Mouse (Mus musculus) spleen, postnatal 14 days (tissue): ENCODE results near the gene Gins2.

Source experiments
- DNase-seq, 2 experiments: peaks; one replicate each; pipeline ENCODE4 v3.0.0; 2021 to 2022; ENCODE audit warnings: low spot score in 2 of 2

The Gins2 gene

DNA sequence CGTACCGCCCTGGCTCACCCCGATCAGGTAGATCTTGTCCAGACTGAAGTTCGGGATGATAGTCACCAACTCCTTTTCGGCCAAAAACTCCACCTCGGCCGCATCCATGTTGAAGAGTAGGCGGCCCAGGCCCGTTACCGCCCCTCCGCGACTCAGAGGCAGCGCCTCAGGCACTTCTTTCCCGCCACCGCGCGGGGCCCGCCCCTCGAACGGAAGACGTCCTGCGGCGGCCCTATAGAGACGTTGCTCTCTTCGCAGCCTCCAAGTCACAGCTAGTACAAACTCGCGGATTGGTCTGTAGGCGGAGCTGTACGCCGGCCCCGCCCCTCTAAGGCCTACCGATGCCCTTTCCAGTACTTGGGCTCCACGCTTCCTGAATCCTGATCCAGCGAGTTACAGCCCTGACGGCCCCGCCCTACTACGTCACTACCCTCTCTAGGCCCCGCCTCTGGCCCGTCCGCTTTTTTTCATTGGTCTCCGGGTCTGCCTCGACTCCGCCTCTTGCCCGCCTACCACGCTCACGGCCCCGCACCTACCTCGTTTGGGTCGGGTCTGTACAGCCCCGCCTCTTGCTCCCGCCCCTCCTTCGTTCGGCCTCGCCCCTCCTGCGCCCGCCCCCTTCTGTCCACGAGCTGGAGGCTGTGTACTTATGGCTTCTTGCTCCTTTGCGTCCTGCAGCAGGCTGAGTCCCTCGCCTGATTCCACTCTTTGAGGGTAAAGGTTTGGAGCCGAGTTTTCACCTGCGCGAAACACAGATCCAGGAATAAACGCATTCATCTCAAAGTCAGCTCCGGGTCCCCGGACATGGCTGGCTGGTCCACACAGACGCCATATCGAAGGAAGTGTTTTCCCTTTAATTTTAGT lies at the start of gene Gins2:
Gene Gins2, minus strand, starts transcription at position 397 of the 864 bp plus-strand sequence.
- DNase-seq, result peak; percentile 96 to 97

GRCm38 (mm10) chr8:120634329-120634839 lies 45.3 kb upstream of the Gins2 start:
- peak in 1 of 2 experiments; percentile 5 for DNase-seq

GRCm38 (mm10) chr8:120633665-120634271 lies 44.7 kb upstream of the Gins2 start:
- DNase-seq, result no peak

DNA sequence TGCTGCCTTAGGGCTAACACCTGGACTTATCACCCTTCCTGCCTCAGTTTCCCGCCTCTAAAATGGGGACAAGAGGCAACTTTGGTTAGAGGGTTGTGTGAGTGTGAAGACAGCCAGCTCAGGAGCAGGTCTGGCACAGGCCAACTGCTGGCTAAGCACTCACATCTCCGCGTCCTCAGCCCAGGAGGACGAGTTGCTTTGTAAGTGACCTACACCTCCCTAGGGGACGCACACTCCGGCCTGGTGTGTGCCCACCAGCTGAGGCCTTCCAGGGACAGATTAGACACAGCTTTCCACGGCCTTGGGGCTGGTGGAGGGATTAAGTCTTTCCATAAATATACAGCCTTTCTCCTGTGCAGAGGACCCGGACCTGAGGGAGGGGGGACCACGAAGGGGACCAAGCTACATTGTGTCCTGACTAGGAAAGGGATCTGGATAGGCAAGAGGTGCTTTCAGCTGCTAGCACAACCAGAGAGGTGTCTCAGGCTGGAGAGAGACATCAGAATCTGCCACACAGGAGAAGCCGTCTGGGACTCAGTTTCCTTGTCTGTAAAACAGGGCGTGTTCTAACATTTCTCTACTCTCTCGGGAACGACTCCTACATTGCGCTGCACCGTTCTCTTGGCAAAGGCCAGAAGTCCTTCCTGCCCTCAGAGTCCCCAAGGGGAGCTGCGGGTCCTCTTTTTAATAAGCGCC lies 44.0 kb upstream of the Gins2 start:
- no peak for DNase-seq

DNA sequence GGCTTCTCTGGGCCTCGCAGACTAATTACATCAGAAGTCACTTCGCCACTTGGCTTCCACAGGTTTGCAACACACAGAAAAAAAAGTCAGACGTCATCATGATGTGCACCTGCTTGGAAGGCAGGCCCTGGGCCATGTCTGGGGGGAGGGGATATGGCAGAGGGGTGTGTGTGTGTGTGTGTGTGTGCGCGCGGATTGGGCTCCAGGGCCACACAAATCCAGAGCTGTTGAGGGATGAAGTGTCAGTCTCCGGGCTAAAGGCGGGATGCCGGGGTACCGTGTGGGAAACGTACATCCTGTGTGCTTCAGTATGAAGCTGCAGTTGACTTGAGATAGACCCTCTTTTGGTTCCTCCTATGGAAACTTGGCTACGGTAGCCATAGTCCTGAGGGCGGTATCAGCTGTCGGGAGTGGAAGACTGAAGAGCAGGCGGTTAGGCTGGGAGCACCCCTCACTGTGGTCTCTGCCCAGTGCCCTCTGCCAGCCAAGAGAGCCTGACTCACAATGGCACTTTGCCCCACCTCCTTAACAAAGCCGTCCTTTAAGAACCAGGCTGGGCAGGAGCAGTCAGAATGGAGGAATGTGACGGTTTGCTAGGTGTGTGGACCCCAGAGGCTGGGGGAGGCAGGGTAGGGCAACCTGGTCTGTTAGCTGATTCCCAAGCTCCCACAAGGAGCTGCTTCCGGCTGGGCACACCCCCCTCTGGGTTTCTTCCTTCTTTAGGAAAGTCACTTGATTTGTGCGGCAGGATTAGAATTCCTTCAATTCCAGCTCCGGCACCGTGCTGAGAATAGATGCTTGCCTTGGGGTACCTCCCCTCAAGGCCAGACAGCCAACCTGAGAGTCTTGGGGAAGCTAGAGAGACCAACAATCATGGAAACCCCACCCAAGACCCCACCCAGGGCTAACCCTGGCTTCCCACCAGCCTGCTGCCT lies 42.6 kb upstream of the Gins2 start:
- DNase-seq, result no peak

- DNase-seq, result no peak
These were observed 41.7 kb upstream of the Gins2 start for GRCm38 (mm10) chr8:120630848-120631247.

- DNase-seq, result no peak
These were observed 40.9 kb upstream of the Gins2 start for GRCm38 (mm10) chr8:120630031-120630430.

- no peak for DNase-seq
These were observed 38.2 kb upstream of the Gins2 start for GRCm38 (mm10) chr8:120627298-120627697.

- no peak for DNase-seq
These were observed 37.4 kb upstream of the Gins2 start for GRCm38 (mm10) chr8:120626461-120626860.

DNA sequence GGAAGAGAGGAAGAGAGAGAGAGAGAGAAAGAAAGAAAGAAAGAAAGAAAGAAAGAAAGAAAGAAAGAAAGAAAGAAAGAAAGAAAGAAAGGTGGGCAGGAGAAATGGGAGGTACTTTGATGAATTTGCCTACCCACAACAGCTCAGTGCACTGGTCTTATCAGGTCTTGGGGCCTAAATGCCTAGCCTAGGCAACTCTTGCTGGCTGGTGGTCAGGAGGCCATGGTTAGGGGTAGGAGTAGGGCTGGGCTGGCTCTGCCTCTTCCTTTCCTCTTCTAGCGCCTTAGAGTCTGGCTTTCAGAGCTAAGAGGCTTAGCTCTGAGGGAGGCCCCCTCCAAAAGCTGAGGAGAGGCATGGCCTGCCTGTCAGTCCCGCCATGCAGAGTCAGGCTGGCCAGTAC lies 34.5 kb upstream of the Gins2 start:
- DNase-seq, result no peak

DNA sequence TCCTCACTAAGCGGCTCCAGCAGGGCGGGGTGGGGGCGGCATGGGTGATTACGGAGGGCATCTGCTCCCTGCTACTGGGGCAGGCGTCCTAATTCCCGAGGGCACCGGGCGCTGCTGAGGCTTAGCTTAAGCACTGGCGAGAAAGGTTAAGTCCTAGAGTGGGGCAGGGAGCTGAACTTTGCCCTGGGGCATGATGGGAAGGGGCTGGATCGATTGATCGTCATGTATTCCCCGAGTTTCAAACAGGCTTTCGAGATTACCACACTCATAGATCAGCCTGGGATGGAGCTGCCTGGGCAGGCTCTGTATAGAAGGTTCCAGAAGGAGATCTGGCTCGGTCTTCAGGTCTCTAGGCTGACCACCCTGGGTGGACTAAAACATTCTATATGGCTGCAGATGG lies 33.1 kb upstream of the Gins2 start:
- no peak for DNase-seq

GRCm38 (mm10) chr8:120620441-120620840 lies 31.3 kb upstream of the Gins2 start:
- no peak for DNase-seq

GRCm38 (mm10) chr8:120619235-120620180 lies 30.4 kb upstream of the Gins2 start:
- DNase-seq, result no peak

- DNase-seq, result peak; percentile 27 to 55
These were observed 29.0 kb upstream of the Gins2 start for GRCm38 (mm10) chr8:120618110-120618509.

DNA sequence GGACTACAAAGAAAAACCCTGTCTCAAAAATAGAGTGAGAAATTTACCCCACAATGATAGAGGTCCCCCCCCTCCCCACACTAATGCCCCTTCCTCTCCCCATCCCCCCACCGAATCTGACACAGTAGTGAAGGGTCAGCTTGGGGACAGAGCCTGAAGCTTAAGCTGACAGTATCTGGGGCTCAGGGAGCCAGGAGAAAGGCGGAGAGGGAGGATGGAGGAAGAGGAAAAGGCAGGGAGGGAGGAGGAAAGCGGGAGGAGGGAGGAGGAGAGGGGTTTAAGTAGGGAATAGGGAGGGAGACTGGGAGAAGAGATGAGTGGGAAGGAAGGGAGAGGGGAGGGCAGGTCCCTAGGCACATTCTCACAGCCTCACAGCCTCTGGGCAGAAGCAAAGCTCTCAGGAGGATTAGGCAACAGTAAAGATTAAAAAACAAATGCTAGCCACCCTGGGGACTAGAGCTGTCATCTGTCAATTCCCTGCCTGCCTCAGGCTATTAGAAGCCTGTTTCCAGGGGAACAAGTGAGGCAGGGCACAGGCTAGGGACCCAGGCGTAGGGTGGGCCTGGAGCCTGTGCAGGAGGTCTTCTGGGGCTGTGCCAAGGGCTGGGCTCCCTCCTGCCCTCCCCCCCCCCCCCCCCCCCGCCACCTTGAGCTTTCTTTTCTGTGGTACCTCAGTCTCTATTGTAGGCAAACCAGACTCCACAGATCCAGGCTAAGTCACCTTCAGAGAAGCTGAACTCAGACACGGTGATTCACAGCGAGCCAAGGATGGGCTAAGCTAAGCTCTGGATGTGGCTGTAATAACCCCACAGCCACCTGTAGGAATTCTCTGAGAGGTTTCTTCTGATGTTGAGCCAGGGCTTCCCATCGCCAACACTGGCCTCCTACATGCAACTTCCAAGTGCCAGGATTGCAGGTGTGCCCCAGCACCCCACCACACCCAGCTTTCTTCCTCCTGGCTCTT lies 27.8 kb upstream of the Gins2 start:
- no peak for DNase-seq

DNA sequence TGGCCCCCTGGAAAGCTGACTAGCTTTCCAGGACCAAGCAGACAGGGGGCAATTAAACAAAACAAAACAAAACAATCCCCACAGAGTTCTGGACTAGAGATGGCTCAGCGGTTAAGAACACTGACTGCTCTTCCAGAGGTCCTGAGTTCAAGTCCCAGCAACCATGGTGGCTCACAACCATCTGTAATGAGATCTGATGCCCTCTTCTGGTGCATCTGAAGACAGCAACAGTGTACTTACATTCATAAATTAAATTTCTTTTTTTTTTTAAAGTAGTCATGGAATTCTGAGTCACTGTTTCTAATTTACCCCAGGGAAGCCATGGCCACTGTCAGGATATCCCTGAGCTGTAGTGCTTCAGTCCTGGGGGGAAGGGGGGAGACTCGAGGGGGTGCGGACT lies 25.4 kb upstream of the Gins2 start:
- DNase-seq, result no peak

DNA sequence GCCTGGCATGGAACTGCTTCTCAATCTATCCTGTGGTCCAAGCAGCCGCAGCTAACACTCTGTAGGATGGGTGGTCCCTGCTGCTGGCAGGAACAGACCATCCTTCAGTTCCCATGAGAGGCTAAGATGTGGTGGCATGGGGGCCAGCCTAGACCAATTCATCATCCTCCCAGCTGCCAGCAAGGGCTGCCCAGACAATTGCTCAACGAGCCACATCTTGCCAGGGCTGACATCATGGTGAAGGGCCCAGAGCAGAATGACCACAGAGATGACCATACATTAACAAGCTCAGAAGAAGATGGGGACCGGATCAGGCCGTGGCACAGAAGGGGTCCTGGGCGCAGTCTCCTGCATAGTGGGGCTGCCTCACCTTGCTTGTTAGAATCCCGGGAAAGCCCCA lies 21.7 kb upstream of the Gins2 start:
- no peak for DNase-seq

GRCm38 (mm10) chr8:120607885-120608284 lies 18.8 kb upstream of the Gins2 start:
- DNase-seq, result peak; percentile 58 to 77

DNA sequence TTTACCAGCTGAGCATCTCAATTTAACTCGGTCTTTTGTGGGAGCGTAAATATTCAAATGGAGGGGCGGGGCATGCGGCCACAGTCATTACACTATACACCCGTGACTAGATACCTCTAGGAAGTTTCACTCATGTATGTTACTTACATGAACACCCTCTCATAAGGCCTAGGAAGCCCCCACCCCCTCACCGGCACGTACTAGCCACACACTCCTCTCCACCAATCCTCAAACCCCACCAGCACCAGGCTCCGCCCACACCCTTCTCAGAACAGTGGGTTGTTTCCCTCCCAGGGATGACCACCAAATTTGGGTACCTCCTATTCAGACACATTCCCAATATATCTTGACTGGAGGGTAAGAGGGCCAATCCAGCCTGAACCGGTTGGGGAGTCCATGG lies 18.4 kb upstream of the Gins2 start:
- DNase-seq, result no peak
